Mouse (Mus musculus) liver, embryonic 13.5 days (tissue): ENCODE data around the gene Scpep1. TPM values are rescaled to one million over a fixed set of nuclear protein-coding genes. Genes with fewer than 3 reads are reported as not detected.
"Not testable (repeated sequence)": the region's sequence is repeated elsewhere in the genome, so short reads cannot be mapped to it uniquely, and the experiment has no call there.

Experiments used
- ATAC-seq: fragments of 200-750 bp; cut with Nextera tagmentation; 2 replicates; pipeline ENCODE4 v1.8.0; 2017; ENCODE audit warnings: low read depth, mild to moderate bottlenecking, moderate number of reproducible peaks, moderate library complexity
- DNase-seq: peaks from one replicate; pipeline ENCODE4 v3.0.0; 2022
- H3K27ac ChIP-seq: fragments of 300-500 bp; sonication (generic); 2 replicates; pipeline ENCODE4 v1.5.1; 2015; ENCODE audit warnings: moderate library complexity, mild to moderate bottlenecking, inconsistent platforms
- H3K27me3 ChIP-seq: fragments of 300-500 bp; sonication (generic); 2 replicates; pipeline ENCODE4 v1.6.1; 2015; ENCODE audit warnings: mild to moderate bottlenecking, inconsistent platforms
- H3K36me3 ChIP-seq: fragments of 300-500 bp; sonication (generic); 2 replicates; pipeline ENCODE4 v1.6.1; 2015; ENCODE audit warnings: mild to moderate bottlenecking, inconsistent platforms
- H3K4me1 ChIP-seq: fragments of 300-500 bp; sonication (generic); replicated peaks from 2 replicates; pipeline ENCODE4 v1.6.1; 2015; ENCODE audit warnings: inconsistent platforms
- H3K4me2 ChIP-seq: fragments of 300-500 bp; sonication (generic); 2 replicates; pipeline ENCODE4 v1.6.1; 2015; ENCODE audit warnings: inconsistent platforms, mild to moderate bottlenecking, moderate library complexity
- H3K4me3 ChIP-seq: fragments of 300-500 bp; sonication (generic); replicated peaks from 2 replicates; pipeline ENCODE4 v1.5.1; 2015; ENCODE audit warnings: mild to moderate bottlenecking, inconsistent platforms
- H3K9ac ChIP-seq: fragments of 300-500 bp; sonication (generic); 2 replicates; pipeline ENCODE4 v1.6.1; 2015; ENCODE audit warnings: mild to moderate bottlenecking, inconsistent platforms
- H3K9me3 ChIP-seq: fragments of 300-500 bp; sonication (generic); replicated peaks from 2 replicates; pipeline ENCODE4 v1.6.1; 2016; ENCODE audit warnings: inconsistent platforms
- WGBS: fragments of 180-500 bp; shearing (Covaris S2); methylation state at CpG from one replicate; pipeline ENCODE4 v1.1.7; 2015; ENCODE audit not compliant: insufficient replicate concordance; 5-methylcytosine and 5-hydroxymethylcytosine counted together
- polyA plus RNA-seq: library from polyadenylated mRNA; unstranded; fragments of >200 nt; fragmentation: Nextera tagmentation; extraction: Ambion mirVana; gene quantifications from 2 replicates; pipeline ENCODE4 v1.2.1, GENCODE M21; 2015

Scpep1 gene
- polyA plus RNA-seq, 1 experiment from 2014 or later = 40.4 TPM

DNA sequence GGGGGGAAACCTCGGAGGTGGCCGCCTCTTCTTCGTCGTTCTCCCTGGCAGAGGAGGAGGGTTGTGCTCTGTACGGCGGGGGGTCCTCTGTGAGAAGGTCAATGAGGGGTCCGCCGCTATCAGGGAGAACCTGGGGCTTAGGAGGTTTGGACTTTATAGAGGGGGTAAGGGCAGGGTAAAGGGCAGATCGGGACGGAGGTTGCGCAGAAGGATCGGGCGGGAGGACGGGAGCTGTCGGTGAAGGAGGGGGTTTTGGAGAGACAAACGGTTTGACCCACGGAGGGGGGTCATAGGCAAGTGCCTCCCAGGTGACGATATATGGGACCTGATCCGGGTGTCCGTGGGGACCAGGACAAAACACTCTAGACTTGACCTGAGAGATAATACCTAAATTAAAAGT, 60.0 kb downstream of the Scpep1 start:
- H3K4me2 ChIP-seq = peak overlapping the region; percentile 43
- 37% methylated on average over 15 of the region's 20 CpGs for WGBS

DNA sequence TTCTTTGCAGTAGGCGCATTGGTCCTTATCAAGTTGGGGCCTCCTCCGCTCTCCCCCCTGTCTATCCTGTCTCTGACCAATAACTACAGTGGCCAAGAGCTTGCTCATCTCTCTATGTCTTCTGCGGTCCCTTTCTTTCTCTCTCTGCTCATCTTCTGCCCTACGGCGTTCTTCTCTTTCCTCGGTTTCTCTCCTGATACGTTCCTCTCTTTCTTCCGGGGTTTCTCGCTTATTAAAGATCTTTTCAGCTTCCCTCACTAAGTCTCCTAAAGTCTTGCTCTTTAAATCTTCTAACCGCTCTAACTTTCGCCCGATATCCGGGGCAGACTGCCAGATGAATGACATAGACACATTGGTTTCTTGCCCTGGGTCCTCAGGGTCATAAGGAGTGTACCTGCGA, 61.0 kb downstream of the Scpep1 start:
- not testable (repeated sequence) for H3K27me3 ChIP-seq, DNase-seq, H3K4me1 ChIP-seq, H3K9ac ChIP-seq, H3K27ac ChIP-seq, H3K4me2 ChIP-seq, H3K36me3 ChIP-seq, ATAC-seq, H3K9me3 ChIP-seq, H3K4me3 ChIP-seq
- 87% methylated on average over 11 of the region's 14 CpGs for WGBS

More for the DNA sequence above, 60.0 kb downstream of the Scpep1 start:
- H3K36me3 ChIP-seq, DNase-seq, H3K9ac ChIP-seq, H3K4me1 ChIP-seq, ATAC-seq, H3K9me3 ChIP-seq, H3K27ac ChIP-seq, H3K27me3 ChIP-seq: not testable (repeated sequence)
- peak overlapping the region; percentile 49 for H3K4me3 ChIP-seq

DNA sequence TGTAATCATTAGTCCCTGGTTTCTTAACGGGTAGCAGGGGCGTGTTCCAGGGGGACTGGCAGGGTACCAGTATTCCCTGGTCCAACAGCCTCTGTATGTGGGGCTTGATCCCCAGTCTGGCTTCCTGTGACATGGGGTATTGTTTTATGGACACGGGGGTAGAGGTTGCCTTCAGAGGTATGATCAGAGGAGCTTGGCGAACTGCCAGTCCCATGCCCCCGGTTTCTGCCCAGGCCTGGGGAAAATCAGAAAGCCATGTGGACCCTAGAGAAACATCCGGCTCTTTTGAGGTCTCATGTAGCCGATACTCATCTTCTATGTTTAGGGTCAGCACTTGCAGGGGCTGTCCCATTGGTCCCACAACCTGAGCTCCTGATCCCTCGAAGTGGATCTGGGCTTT, 61.8 kb downstream of the Scpep1 start:
- WGBS = 80% methylated on average over 1 of the region's 8 CpGs
- not testable (repeated sequence) for H3K36me3 ChIP-seq, H3K27me3 ChIP-seq, DNase-seq, ATAC-seq, H3K9me3 ChIP-seq, H3K27ac ChIP-seq, H3K4me1 ChIP-seq, H3K4me2 ChIP-seq, H3K4me3 ChIP-seq, H3K9ac ChIP-seq

DNA sequence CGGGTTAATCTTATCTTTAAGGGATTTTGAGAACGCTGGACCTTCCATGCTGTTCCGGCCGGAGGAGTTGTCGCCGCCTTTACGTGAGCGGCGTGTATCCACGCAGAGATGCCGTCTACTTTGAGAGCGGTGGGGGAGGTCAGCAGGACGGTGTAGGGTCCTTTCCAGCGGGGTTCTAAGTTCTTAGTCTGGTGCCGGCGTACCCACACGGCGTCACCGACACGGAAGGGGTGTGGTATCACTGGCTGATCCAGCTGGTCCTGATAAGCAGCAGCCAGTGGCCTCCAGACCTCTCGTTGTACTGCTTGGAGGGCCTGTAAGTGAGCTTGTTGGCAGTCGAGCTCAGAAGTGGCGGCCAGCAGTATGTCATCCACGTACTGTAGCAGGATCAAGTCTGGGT, 62.5 kb downstream of the Scpep1 start:
- not testable (repeated sequence) for H3K27me3 ChIP-seq, H3K4me2 ChIP-seq, H3K9ac ChIP-seq, H3K4me1 ChIP-seq, H3K27ac ChIP-seq, DNase-seq, H3K9me3 ChIP-seq, H3K36me3 ChIP-seq, H3K4me3 ChIP-seq, ATAC-seq
- 83% methylated on average over 23 of the region's 24 CpGs for WGBS

DNA sequence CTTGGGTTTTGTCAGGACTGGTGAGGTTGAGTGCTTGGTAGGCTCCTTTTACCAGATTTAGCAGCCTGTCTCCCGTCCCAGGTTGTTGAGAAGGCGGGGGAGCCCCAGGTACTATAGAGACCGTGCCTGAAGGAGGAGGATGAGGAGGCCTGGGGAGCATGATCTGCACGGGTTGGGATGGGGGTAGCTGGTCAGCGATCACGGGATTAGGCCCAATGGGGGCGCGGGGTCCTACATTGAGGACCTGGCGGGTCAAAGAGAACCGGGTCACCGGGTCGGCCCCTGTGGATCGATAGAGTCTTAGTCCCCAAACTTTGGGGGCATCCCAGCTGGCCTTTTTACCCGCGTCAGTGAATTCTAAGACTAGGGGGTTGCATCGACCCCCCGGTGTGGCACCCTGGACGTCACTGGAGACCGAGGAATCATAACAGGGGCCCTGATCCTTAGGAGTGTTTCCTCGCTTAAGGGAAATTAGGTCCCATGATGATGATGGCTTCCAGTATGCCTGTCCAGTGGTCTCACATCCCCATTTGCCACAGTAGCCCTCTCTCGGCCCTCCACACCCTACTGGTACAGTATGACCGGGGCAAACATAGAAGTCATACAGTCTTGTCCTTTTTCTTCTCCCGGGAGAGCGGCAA, 63.2 kb downstream of the Scpep1 start:
- H3K27me3 ChIP-seq, H3K4me3 ChIP-seq, ATAC-seq, H3K9me3 ChIP-seq, H3K4me1 ChIP-seq, H3K9ac ChIP-seq, H3K4me2 ChIP-seq, H3K27ac ChIP-seq, H3K36me3 ChIP-seq, DNase-seq: not testable (repeated sequence)
- WGBS = 89% methylated on average over 21 of the region's 24 CpGs

DNA sequence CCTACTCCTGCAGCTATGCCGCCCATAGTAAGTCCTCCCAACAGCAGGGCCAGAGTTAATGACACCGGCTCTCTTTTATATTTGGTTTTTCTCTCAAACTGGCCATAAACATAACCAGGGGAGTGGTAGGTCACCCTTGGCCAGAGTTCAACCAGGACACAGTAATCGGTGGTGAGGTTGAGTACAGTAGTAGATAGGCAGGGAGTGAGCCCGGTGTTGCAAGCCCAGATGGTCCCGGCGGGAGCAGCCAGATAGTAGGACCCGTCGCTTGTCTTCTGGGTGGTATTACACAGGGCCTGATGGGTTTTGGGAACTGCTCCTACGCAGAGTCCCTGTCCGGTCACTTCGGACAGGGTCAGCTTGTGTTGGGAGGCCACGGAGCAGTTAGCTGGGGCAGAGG, 63.8 kb downstream of the Scpep1 start:
- H3K4me2 ChIP-seq = not testable (repeated sequence)

DNA sequence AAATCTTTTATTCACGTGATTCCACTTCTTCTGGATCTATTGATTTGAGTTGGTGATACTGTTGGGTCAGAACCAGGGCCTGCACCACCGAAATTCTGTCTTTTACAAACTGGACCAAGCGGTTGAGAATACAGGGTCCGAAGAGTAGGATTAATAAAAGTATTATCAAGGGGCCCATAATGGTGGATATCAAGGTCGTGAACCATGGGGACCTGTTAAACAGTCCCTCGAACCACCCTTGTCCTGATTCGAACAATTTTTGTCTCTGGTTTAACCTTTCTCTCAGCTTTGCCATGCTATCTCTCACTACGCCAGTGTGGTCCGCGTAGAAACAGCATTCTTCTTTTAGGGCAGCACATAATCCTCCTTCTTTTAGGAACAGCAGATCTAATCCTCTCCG, 64.4 kb downstream of the Scpep1 start:
- H3K36me3 ChIP-seq, H3K4me3 ChIP-seq, H3K9me3 ChIP-seq, H3K9ac ChIP-seq, H3K27me3 ChIP-seq, DNase-seq, ATAC-seq, H3K27ac ChIP-seq, H3K4me2 ChIP-seq, H3K4me1 ChIP-seq: not testable (repeated sequence)
- 75% methylated on average over 7 of the region's 11 CpGs for WGBS

More for the DNA sequence above, 63.8 kb downstream of the Scpep1 start:
- WGBS = 84% methylated on average over 8 of the region's 12 CpGs
- H3K27ac ChIP-seq, H3K9me3 ChIP-seq, H3K9ac ChIP-seq, ATAC-seq, H3K27me3 ChIP-seq, DNase-seq, H3K4me3 ChIP-seq, H3K4me1 ChIP-seq, H3K36me3 ChIP-seq: not testable (repeated sequence)

DNA sequence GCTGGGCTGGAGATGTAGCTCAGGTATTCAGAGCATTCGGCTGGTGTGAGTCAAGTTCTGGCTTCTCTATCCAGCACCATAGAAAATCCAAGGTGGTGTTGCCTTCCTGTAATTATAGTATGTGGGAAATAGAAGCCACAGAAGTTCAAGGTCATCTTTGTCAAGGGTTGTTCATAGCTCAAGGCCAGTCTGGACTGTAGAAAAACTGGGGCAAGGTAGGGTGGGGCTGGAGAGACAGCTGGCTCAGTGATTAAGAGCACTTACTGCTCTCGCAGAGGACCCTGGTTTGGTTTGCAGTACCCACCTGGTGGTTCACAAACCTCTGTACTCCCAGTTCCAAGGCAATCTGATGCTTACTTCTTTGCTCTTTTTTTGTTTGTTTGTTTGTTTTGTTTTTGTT, 66.3 kb downstream of the Scpep1 start:
- 60% methylated on average over 2 of the region's 2 CpGs for WGBS
- no peak for DNase-seq
- Histone ChIP-seq H3K36me3 (no peaks in the 10 kb centered on the region), H3K4me1 (no peaks in the 10 kb centered on the region), H3K27ac (no peak overlapping the region), H3K9ac (no peak overlapping the region), H3K27me3 (no peaks in the 10 kb centered on the region), H3K4me3 (no peak overlapping the region), H3K4me2 (no peak overlapping the region), H3K9me3 (no peaks in the 10 kb centered on the region)
- no peak for ATAC-seq

DNA sequence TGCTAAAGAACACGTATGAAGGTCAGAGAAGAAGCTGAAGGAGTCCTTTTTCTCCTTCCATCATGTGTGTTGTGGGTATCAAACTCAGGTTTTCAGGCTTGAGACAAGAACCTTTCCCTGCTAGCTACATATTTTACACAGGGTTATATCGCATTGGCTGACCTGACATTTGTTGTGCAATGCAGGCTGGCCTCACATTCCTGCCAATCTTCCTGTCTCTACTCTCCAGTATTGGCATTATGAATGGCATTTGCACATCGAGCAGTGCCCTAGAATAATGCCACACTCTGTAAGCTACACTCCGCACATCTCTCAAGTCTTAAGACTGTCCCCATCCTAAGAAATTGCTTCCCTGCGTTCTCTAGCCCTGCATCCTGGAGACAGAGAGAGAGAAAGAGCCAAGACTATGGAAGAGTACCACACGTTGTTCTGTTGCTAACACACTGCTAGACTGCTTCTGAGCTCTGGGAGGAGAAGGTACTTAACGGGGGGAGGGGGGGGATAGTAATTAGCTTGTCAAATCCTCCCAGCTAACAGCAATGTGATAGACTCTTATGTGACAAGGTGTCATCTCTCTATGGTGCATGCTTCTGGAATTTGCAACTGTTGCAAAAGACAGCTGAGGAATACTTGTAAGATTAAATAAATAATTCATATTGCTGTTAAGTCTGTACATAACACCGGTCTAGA, 70.7 kb downstream of the Scpep1 start:
- no peaks in the 10 kb centered on the region for H3K36me3 ChIP-seq
- DNase-seq (no peak), ATAC-seq (no peak)
- no peaks in the 10 kb centered on the region for H3K4me1 ChIP-seq
- no peak overlapping the region for H3K9ac ChIP-seq
- H3K4me2 ChIP-seq = no peak overlapping the region
- WGBS = 57% methylated on average over 8 of the region's 8 CpGs
- no peaks in the 10 kb centered on the region for H3K27me3 ChIP-seq
- H3K4me3 ChIP-seq = no peak overlapping the region
- H3K27ac ChIP-seq = no peak overlapping the region
- no peaks in the 10 kb centered on the region for H3K9me3 ChIP-seq

DNA sequence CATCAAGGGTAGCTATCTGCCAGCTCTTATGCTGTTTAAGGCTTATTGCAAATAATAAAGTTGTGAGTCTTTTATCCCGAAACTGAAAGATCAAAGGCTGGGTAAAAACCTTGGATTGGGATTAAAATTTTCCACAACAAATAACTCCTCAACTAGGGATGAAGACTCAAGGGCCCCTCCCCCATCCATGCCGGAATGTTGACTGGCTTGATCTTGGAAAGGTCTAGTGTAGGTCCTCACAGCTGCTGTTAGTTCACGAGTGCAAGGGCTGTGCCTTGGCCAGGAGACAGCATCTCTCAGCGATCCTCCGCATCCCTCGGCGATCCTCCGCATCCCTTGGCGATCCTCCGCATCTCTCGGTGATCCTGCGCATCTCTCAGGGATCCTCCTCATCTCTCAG, 77.3 kb downstream of the Scpep1 start:
- 69% methylated on average over 12 of the region's 12 CpGs for WGBS
- H3K9ac ChIP-seq = no peak overlapping the region
- H3K27me3 ChIP-seq = peaks cover 24% of the 10 kb centered on the region
- no peak overlapping the region for H3K4me2 ChIP-seq
- no peaks in the 10 kb centered on the region for H3K36me3 ChIP-seq
- H3K4me1 ChIP-seq = 0 out of 2 replicates have a peak, but pooled peaks cover 7% of the 10 kb centered on the region
- H3K4me3 ChIP-seq = no peak overlapping the region
- no peaks in the 10 kb centered on the region for H3K9me3 ChIP-seq
- no peak for ATAC-seq
- no peak for DNase-seq
- no peak overlapping the region for H3K27ac ChIP-seq
